Mouse (Mus musculus): ENCODE results near the gene Pax5. TPM values are rescaled to one million over a fixed set of nuclear protein-coding genes. Genes with fewer than 3 reads are reported as not detected.

Gene Pax5
- polyA plus RNA-seq, 1 experiment from 2014 or later = 0.34 TPM

DNA sequence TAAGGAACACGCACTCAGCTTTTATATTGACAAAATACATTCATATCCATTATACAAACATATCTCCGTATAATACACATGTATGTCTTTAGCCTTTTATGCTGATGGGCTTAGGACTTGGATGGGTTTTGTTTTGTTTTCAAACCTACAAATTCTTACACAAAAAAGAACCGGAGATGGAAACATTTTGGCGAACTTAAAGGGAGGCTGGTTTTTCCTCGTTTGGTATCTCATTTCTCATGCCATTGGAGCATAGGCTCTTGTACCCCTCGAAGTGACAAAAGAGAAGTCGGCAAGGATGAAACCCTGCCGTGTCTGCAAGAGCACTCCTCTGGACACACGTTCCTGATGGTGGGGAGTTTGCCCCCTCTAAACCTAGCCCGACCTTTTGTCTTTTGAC lies 6.1 kb upstream of the Pax5 start:
- ATAC-seq (replicated peaks; ENCODE audit: extremely low read depth, insufficient read depth, low FRiP score) = no peak
- H3K36me3 ChIP-seq (ENCODE audit: control insufficient read depth, insufficient read depth) = no peaks in the 10 kb centered on the region
- no peak overlapping the region for H3K4me2 ChIP-seq (ENCODE audit: low read depth, low read length)
- H3K27me3 ChIP-seq (ENCODE audit: control insufficient read depth, insufficient read depth, low read length) = peaks cover 71% of the 10 kb centered on the region
- H3K4me3 ChIP-seq (ENCODE audit: low read length) = no peak overlapping the region
- no peak overlapping the region for H3K27ac ChIP-seq (ENCODE audit: low read length)
- peaks cover 3% of the 10 kb centered on the region for H3K4me1 ChIP-seq (ENCODE audit: control insufficient read depth, insufficient read depth, low read length)
- WGBS = 4% methylated on average over 10 of the region's 10 CpGs
- no peak overlapping the region for H3K9ac ChIP-seq (ENCODE audit: low read length)
- H3K9me3 ChIP-seq (replicated peaks; ENCODE audit: control insufficient read depth, low read length) = no peaks in the 10 kb centered on the region

- ATAC-seq (replicated peaks; ENCODE audit: extremely low read depth, insufficient read depth, low FRiP score) = no peak
- H3K36me3 ChIP-seq (ENCODE audit: control insufficient read depth, insufficient read depth) = no peaks in the 10 kb centered on the region
- H3K27me3 ChIP-seq (ENCODE audit: control insufficient read depth, insufficient read depth, low read length) = peaks cover 78% of the 10 kb centered on the region
- no peak overlapping the region for H3K4me3 ChIP-seq (ENCODE audit: low read length)
- H3K9me3 ChIP-seq (replicated peaks; ENCODE audit: control insufficient read depth, low read length) = no peaks in the 10 kb centered on the region
- H3K27ac ChIP-seq (ENCODE audit: low read length) = no peak overlapping the region
- WGBS = 13% methylated on average over 3 of the region's 3 CpGs
- no peak overlapping the region for H3K9ac ChIP-seq (ENCODE audit: low read length)
- no peak overlapping the region for H3K4me2 ChIP-seq (ENCODE audit: low read depth, low read length)
- H3K4me1 ChIP-seq (ENCODE audit: control insufficient read depth, insufficient read depth, low read length) = peaks cover 3% of the 10 kb centered on the region
These were observed 5.4 kb upstream of the Pax5 start for GRCm38 (mm10) chr4:44715621-44716160.

DNA sequence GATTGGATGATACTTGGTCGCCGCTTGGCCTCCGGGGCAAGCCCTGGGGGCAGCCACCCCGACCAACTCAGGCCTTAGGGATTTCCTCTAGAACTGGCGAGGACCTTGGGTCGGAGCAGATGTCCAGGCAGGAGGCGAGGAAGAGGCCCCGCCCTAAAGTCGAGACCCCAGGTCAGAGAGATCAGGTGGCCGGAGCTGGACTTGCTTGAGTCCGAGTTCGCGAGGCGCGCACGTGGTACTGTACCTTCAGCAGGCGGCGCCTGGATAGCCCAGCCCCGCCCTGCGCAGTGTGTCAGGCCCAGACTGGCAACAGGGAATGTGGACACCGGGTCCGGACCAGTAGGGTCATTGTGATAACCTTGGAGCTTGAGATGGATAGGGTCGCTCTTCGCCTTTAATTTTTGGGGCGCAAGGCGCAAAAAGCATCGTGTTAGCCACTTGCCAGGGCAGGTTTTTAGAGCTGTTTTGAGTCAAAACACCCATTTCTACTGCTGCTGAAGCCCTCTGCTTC lies 3.9 kb upstream of the Pax5 start:
- Histone ChIP-seq H3K4me3 (ENCODE audit: low read length) (no peak overlapping the region), H3K9me3 (replicated peaks; ENCODE audit: control insufficient read depth, low read length) (no peaks in the 10 kb centered on the region), H3K4me2 (ENCODE audit: low read depth, low read length) (no peak overlapping the region), H3K27me3 (ENCODE audit: control insufficient read depth, insufficient read depth, low read length) (peaks cover 85% of the 10 kb centered on the region), H3K4me1 (ENCODE audit: control insufficient read depth, insufficient read depth, low read length) (peaks cover 3% of the 10 kb centered on the region), H3K36me3 (ENCODE audit: control insufficient read depth, insufficient read depth) (no peaks in the 10 kb centered on the region), H3K27ac (ENCODE audit: low read length) (no peak overlapping the region), H3K9ac (ENCODE audit: low read length) (no peak overlapping the region)
- ATAC-seq (replicated peaks; ENCODE audit: extremely low read depth, insufficient read depth, low FRiP score) = no peak
- WGBS = 4% methylated on average over 27 of the region's 27 CpGs

DNA sequence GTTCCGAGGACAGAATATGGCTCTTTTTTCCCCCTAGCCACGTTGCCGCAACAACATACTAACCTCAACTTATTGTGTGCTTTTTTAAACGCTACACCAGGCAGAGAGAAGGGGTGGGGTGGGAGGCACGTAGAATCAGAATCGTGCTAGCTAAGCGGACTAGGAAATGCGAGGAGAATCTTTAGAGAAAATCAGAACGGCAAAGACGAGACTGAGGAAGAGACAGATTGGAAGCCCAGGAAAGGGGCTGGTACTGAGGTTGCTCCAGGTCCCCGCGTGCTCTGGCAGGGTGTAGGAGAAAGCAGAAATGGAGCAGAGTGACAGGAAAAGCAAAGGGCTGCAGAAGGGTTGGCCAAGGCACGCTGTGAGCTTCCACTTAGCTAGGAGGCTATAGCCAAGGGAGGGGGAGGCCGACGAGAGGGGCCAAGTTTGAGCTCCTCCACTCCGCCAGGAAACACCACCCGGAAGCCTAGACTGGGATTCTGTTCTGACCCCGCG lies 3.3 kb upstream of the Pax5 start:
- WGBS = 1% methylated on average over 19 of the region's 19 CpGs
- peaks cover 3% of the 10 kb centered on the region for H3K4me1 ChIP-seq (ENCODE audit: control insufficient read depth, insufficient read depth, low read length)
- H3K27ac ChIP-seq (ENCODE audit: low read length) = no peak overlapping the region
- no peak overlapping the region for H3K4me3 ChIP-seq (ENCODE audit: low read length)
- H3K27me3 ChIP-seq (ENCODE audit: control insufficient read depth, insufficient read depth, low read length) = peaks cover 88% of the 10 kb centered on the region
- H3K4me2 ChIP-seq (ENCODE audit: low read depth, low read length) = no peak overlapping the region
- H3K9me3 ChIP-seq (replicated peaks; ENCODE audit: control insufficient read depth, low read length) = no peaks in the 10 kb centered on the region
- no peak for ATAC-seq (replicated peaks; ENCODE audit: extremely low read depth, insufficient read depth, low FRiP score)
- H3K36me3 ChIP-seq (ENCODE audit: control insufficient read depth, insufficient read depth) = no peaks in the 10 kb centered on the region
- no peak overlapping the region for H3K9ac ChIP-seq (ENCODE audit: low read length)

DNA sequence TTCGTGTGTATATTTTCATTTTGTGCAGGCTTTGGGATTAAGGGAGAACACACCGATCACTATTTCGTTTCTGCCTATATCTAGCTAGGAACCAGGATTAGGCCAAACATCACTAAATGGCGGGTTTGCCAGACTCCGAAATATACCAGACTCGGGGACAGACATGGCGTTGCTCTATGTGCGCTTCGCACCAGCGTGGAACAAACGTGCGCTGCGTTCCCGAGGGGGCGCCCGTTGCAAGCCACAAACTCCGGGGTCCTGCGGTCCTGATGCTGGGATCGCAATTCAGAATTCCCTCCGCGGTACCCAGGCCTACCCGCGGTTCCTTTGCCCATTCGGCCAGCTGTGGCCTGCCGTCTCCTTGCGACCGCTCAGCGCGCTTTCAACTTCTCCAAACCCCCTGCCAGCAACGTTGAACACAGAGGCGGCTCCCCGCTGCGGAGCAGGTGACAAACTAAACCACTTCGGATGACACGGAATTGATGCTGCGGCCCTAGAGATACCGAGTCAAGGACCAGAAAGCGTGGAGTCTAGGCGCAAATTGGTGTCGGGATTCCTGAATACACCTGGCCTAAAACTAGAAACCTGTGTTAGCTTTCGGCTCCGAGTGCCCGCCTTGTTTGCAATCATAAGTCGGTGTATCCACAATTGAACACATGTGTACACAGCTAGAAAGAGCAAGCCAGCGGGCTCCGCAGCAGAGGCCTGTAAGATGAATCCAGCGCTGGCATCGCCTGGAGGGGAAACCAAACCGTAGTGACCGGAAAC lies 2.7 kb upstream of the Pax5 start:
- Histone ChIP-seq H3K27ac (ENCODE audit: low read length) (no peak overlapping the region), H3K27me3 (ENCODE audit: control insufficient read depth, insufficient read depth, low read length) (peaks cover 88% of the 10 kb centered on the region), H3K9ac (ENCODE audit: low read length) (no peak overlapping the region), H3K4me1 (ENCODE audit: control insufficient read depth, insufficient read depth, low read length) (peaks cover 3% of the 10 kb centered on the region), H3K9me3 (replicated peaks; ENCODE audit: control insufficient read depth, low read length) (no peaks in the 10 kb centered on the region), H3K4me2 (ENCODE audit: low read depth, low read length) (peak overlapping the region; percentile 7; the same call in 1 of the 2 replicates), H3K4me3 (ENCODE audit: low read length) (peak overlapping the region; percentile 24), H3K36me3 (ENCODE audit: control insufficient read depth, insufficient read depth) (no peaks in the 10 kb centered on the region)
- 2% methylated on average over 50 of the region's 50 CpGs for WGBS
- ATAC-seq (replicated peaks; ENCODE audit: extremely low read depth, insufficient read depth, low FRiP score) = no peak

GRCm38 (mm10) chr4:44712051-44712700 lies 1.9 kb upstream of the Pax5 start:
- no peak for ATAC-seq (replicated peaks; ENCODE audit: extremely low read depth, insufficient read depth, low FRiP score)
- H3K4me3 ChIP-seq (ENCODE audit: low read length) = peak overlapping the region; percentile 28; the same call in 1 of the 2 replicates
- H3K27me3 ChIP-seq (ENCODE audit: control insufficient read depth, insufficient read depth, low read length) = peaks cover 87% of the 10 kb centered on the region
- H3K4me1 ChIP-seq (ENCODE audit: control insufficient read depth, insufficient read depth, low read length) = peaks cover 3% of the 10 kb centered on the region
- H3K4me2 ChIP-seq (ENCODE audit: low read depth, low read length) = peak overlapping the region; percentile 38; the same call in 1 of the 2 replicates
- no peak overlapping the region for H3K27ac ChIP-seq (ENCODE audit: low read length)
- WGBS = under 1% methylated on average over 25 of the region's 25 CpGs
- no peaks in the 10 kb centered on the region for H3K36me3 ChIP-seq (ENCODE audit: control insufficient read depth, insufficient read depth)
- no peaks in the 10 kb centered on the region for H3K9me3 ChIP-seq (replicated peaks; ENCODE audit: control insufficient read depth, low read length)
- no peak overlapping the region for H3K9ac ChIP-seq (ENCODE audit: low read length)

DNA sequence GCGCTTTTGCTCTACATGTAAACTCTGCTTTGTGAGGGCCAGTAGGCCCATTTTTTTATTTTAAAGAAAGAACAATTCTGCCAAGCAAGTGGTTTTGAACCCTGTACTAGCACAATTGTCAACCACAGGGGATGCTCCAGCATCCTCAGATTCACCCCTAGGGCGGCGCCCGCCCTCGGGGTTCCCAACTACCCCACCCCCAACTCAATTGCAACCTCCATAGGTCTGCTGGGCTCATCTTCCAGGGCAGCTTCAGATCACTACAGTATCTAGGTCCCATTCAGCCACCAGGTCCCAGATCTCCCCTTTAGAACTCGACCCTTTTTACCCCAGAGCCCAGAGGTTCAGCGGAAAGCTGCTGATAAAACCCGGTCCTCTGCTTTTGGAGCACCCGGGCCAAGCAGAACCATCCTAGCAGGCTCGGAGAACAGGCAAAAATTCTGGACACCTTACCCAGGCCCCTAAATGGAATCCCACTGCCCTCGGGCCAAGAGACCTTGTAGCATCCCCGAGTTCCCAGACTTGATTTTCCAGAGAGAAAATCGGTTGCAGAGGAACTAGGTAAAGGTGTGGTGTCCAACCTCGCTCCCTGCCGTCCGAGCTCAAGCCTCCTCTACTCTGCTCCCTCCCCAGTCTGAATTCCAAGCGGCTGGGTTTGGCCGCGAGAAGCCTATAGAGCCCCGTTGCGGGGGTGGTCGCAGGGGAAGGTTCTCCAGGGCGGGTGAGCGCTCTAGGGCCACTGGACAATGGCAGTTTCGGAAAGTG lies 1.0 kb upstream of the Pax5 start:
- Histone ChIP-seq H3K9me3 (replicated peaks; ENCODE audit: control insufficient read depth, low read length) (no peaks in the 10 kb centered on the region), H3K4me3 (ENCODE audit: low read length) (no peak overlapping the region), H3K27ac (ENCODE audit: low read length) (no peak overlapping the region), H3K36me3 (ENCODE audit: control insufficient read depth, insufficient read depth) (no peaks in the 10 kb centered on the region), H3K27me3 (ENCODE audit: control insufficient read depth, insufficient read depth, low read length) (peaks cover 87% of the 10 kb centered on the region), H3K4me1 (ENCODE audit: control insufficient read depth, insufficient read depth, low read length) (peaks cover 3% of the 10 kb centered on the region), H3K4me2 (ENCODE audit: low read depth, low read length) (no peak overlapping the region), H3K9ac (ENCODE audit: low read length) (no peak overlapping the region)
- no peak for ATAC-seq (replicated peaks; ENCODE audit: extremely low read depth, insufficient read depth, low FRiP score)
- 3% methylated on average over 25 of the region's 25 CpGs for WGBS

DNA sequence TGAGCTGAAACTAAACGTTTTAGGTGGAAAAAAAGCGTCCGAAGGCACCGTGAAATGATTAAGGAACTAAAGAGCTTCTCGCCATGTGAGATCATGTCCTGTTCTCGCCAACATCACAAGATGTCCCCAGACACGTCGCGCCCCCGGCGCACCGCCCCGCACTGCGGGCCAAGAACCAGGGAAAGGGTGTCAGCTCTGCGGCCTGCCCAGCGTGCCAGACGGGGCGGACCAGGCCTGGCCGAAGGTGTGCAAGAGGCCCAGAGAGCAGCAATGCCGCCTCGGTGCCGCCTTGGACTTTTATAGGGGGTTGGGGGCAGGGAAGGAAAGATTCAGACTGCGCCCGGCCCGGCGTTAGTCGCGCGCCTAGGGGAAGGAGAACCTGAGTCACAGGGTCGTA lies 412 bp upstream of the Pax5 start:
- Histone ChIP-seq H3K36me3 (ENCODE audit: control insufficient read depth, insufficient read depth) (no peaks in the 10 kb centered on the region), H3K27ac (ENCODE audit: low read length) (no peak overlapping the region), H3K27me3 (ENCODE audit: control insufficient read depth, insufficient read depth, low read length) (peaks cover 92% of the 10 kb centered on the region), H3K9me3 (replicated peaks; ENCODE audit: control insufficient read depth, low read length) (no peaks in the 10 kb centered on the region), H3K9ac (ENCODE audit: low read length) (no peak overlapping the region), H3K4me1 (ENCODE audit: control insufficient read depth, insufficient read depth, low read length) (peaks cover 3% of the 10 kb centered on the region), H3K4me2 (ENCODE audit: low read depth, low read length) (no peak overlapping the region), H3K4me3 (ENCODE audit: low read length) (0 out of 2 replicates have a peak overlapping the region, but pooled peaks have one; percentile 0)
- WGBS = 3% methylated on average over 30 of the region's 30 CpGs
- no peak for ATAC-seq (replicated peaks; ENCODE audit: extremely low read depth, insufficient read depth, low FRiP score)
